Mouse (Mus musculus) cerebellum, adult (tissue): ENCODE results near the gene Gdf15.
"Not testable (repeated sequence)": the region's sequence is repeated elsewhere in the genome, so short reads cannot be mapped to it uniquely, and the experiment has no call there.

Experiments used
- ATAC-seq: cut with Nextera tagmentation; 2 replicates; pipeline ENCODE4 v1.9.2; 2017; ENCODE audit warnings: mild to moderate bottlenecking, moderate library complexity, mixed read lengths; ENCODE audit not compliant: insufficient number of reproducible peaks, low FRiP score, low TSS enrichment

Gene Gdf15

GRCm38 (mm10) chr8:70593961-70594609 lies 38.2 kb downstream of the Gdf15 start, which contains the start of gene Isyna1:
Gene Isyna1 (plus strand): TSS chr8:70594373.
- ATAC-seq, result no peak

GRCm38 (mm10) chr8:70593173-70593572 lies 39.1 kb downstream of the Gdf15 start:
- no peak for ATAC-seq

GRCm38 (mm10) chr8:70591569-70591968 lies 40.7 kb downstream of the Gdf15 start:
- no peak for ATAC-seq

- ATAC-seq, result not testable (repeated sequence)
These were observed 44.3 kb downstream of the Gdf15 start for GRCm38 (mm10) chr8:70587955-70588354.

GRCm38 (mm10) chr8:70585258-70585652 lies 47.0 kb downstream of the Gdf15 start:
- ATAC-seq, result no peak; the same call in 1 of the 2 replicates

- no peak for ATAC-seq
These were observed 47.5 kb downstream of the Gdf15 start for GRCm38 (mm10) chr8:70584606-70585257.

GRCm38 (mm10) chr8:70583476-70584387 lies 48.5 kb downstream of the Gdf15 start:
- ATAC-seq, result peak; percentile 73
